Mouse (Mus musculus): ENCODE measurements around the gene Gm8369.
"Not testable (repeated sequence)": the region's sequence is repeated elsewhere in the genome, so short reads cannot be mapped to it uniquely, and the experiment has no call there.

Gm8369 gene

DNA sequence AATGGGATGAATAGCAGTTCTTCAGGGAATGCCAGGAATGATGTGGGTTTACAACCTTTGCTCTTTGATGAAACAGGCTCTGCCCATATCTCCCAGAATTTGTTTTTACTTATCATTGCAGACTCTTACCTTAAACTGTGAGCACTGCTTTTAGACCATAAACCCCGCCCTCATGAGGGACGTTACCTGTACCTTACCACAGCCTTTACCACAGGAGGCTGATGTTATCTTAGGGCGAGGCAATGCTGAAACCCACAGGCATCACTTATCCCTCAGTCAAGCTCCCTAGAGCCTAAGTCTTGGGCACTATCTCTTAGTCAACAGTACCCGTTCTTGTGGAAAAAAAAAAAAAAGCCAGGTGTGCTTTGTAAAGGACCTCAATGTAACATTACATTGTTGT is 31.1 kb downstream of the Gm8369 start:
- DNase-seq: no peak

- not testable (repeated sequence) for DNase-seq
These were observed 31.6 kb downstream of the Gm8369 start for GRCm38 (mm10) chr19:11517373-11517772.

DNA sequence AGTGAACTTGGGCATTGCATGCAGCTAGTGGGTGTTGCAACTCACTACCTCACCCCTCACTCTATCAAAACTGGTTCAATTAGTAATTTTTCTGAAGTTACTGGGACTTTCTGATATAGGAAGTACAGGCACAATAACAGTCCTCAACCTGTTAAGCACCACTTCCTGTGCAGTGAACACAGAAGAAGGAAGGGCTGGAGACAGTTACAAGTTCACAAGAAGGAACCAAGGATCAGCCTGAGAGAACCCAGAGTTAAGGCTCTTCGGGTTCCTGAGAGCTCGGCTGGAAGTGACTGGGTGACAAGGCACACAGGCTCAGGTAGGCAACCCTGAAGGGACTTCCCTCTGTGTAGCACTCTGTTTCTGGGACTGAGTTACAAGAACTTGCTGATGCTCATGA is 32.6 kb downstream of the Gm8369 start:
- not testable (repeated sequence) for DNase-seq

DNA sequence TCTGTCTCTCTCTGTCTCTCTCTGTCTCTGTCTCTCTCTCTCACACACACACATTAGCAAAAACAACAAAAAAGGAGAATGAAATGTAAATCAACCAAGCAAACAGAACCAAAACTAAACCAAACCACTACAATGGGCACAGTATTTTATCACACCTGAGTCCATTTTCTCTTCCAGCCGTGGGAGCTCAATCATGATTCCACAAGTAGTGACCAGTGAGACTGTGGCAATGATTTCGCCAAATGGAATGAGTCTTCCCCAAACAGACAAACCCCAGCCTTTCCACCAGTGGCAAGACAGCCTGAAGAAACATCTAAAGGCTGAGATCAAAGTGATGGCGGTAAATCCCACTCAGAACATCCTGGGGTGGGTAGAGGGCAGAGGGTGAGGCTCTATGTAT is 34.4 kb downstream of the Gm8369 start:
- no peak for DNase-seq

GRCm38 (mm10) chr19:11533421-11533820 is 47.7 kb downstream of the Gm8369 start:
- DNase-seq: no peak

DNA sequence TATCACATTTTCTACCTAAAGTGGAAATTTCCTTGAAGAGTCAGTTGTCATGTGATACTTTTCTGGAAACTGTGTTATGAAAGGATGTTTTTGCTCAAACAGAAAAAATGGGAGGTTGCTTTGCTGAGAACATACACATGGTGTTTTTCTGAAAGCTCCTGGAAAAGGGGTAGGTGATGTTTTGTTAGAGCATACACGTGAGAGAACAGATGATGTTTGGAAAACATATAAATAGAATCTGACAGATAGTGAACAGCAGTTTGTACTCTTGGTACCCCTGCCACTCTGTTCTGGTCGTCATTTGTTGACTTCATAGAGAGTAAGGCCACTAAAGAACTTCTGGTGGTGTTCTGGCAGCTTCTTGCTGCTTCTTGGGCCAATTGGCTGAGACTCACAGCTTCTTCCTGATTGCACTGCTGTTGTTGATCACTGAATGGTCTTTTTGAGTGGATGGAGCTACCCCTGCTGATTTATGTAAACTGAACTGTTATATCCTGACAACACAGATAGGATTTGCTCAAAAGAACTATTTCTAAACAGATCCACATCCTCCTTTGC is 48.2 kb downstream of the Gm8369 start:
- DNase-seq: no peak

DNA sequence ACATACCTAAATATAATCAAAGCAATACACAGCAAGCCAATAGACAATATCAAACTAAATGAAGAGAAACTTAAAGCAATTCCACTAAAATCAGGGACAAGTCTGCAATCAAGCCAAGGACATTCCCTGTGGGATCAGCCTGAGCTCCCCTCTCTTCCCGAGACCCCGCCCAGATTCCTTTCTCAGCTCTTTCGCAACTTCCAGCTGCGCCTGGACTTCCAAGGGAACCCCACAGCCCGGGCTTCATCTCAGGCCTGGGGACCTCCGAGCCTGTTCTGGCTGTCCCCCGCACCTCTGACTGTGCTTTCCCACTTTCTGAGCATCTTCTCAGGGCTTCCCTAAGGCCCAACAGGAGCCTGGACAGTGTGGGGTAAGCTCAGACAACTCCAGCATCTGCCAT is 50.9 kb downstream of the Gm8369 start, which contains the start of gene Ms4a4d:
Ms4a4d (plus strand) TSS at position 209 of the 400 bp plus-strand sequence.
- DNase-seq: no peak

DNA sequence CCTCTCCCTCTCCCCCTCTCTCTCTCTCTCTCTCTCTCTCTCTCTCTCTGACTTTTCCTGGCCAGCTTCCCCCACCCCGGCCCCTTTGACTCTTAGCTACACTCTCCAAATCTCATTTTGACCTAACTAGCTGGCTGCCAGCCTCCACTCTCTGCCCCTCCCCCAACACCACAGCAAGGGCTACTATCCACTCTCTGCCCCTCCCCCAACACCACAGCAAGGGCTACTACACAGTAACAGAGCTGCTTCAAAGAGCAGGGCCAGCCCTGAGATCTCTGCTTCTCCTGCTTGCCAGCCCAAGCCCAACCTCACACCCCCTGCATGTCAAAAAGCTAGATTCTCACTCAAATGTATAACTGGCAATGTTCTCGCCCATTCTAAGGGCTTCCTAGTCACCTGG is 51.6 kb downstream of the Gm8369 start:
- DNase-seq: no peak

GRCm38 (mm10) chr19:11540166-11540821 is 54.6 kb downstream of the Gm8369 start:
- not testable (repeated sequence) for DNase-seq

DNA sequence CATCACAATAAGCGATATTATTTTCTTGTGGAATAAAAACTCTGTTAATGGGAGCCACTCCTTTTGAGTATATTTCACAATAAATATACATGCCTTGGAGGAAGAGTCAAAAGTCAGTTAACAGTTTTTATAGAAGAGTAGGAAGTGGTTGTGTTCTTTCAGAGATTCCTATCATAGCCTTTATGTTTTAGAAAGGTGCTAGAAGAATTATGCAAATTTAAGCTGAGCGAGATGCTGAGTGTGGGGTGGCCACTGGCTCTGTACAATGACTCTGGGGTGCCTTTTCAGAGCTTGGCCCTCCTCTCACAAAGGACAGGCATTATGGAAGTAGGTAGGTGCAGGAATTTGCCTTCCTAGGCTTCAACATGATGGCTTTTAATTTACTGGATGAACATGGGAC is 58.6 kb downstream of the Gm8369 start:
- DNase-seq: not testable (repeated sequence)

GRCm38 (mm10) chr19:11547911-11548310 is 62.2 kb downstream of the Gm8369 start:
- no peak for DNase-seq

- DNase-seq: no peak
These were observed 69.0 kb downstream of the Gm8369 start for GRCm38 (mm10) chr19:11554726-11555125.

GRCm38 (mm10) chr19:11559560-11559959 is 73.8 kb downstream of the Gm8369 start:
- not testable (repeated sequence) for DNase-seq
